Mouse (Mus musculus) liver, embryonic 14.5 days (tissue): ENCODE results near the gene Icam1. TPM values are rescaled to one million over a fixed set of nuclear protein-coding genes. Genes with fewer than 3 reads are reported as not detected.

Experiments used
- ATAC-seq: fragments of 200-750 bp; cut with Nextera tagmentation; 2 replicates; pipeline ENCODE4 v1.8.0; 2017; ENCODE audit warnings: moderate number of reproducible peaks, mild to moderate bottlenecking, moderate library complexity; ENCODE audit not compliant: insufficient read depth
- DNase-seq, 3 experiments: peaks; one replicate each; pipeline ENCODE4 v3.0.0-alpha.2; 2012 to 2013; ENCODE audit warnings: low read depth in 3 of 3, low spot score in 3 of 3
- H3K27ac ChIP-seq: fragments of 300-500 bp; sonication (generic); 2 replicates; pipeline ENCODE4 v1.5.1; 2014; ENCODE audit warnings: moderate library complexity, mild to moderate bottlenecking, control low read depth, inconsistent platforms
- H3K27me3 ChIP-seq: fragments of 300-500 bp; sonication (generic); 2 replicates; pipeline ENCODE4 v1.6.1; 2014; ENCODE audit warnings: mild to moderate bottlenecking, low read length, moderate library complexity; ENCODE audit not compliant: control insufficient read depth, insufficient read depth
- H3K36me3 ChIP-seq: fragments of 300-500 bp; sonication (generic); replicated peaks from 2 replicates; pipeline ENCODE4 v1.6.1; 2014; ENCODE audit warnings: low read depth; ENCODE audit not compliant: control insufficient read depth, insufficient read depth
- H3K4me1 ChIP-seq, 2 experiments: fragments of 200-500 bp in 1 of 2; fragments of 300-500 bp in 1 of 2; sonication (generic) in 1 of 2; replicated peaks; 2 replicates each; pipeline ENCODE4 v1.6.1; 2012 to 2014; ENCODE audit warnings: antibody characterized with exemption in 1 of 2, inconsistent platforms in 1 of 2, low read length in 1 of 2; ENCODE audit not compliant: control insufficient read depth in 2 of 2, insufficient read depth in 2 of 2
- H3K4me2 ChIP-seq: fragments of 300-500 bp; sonication (generic); 2 replicates; pipeline ENCODE4 v1.6.1; 2014; ENCODE audit warnings: low read depth, mild to moderate bottlenecking, control low read depth, moderate library complexity
- H3K4me3 ChIP-seq, 2 experiments: fragments of 200-500 bp in 1 of 2; fragments of 300-500 bp in 1 of 2; sonication (generic) in 1 of 2; 2 replicates each; pipeline ENCODE4 v1.5.1; 2012 to 2014; ENCODE audit warnings: low read depth in 2 of 2, low read length in 2 of 2, mild to moderate bottlenecking in 2 of 2, control low read depth in 1 of 2, inconsistent platforms in 1 of 2, moderate library complexity in 1 of 2; ENCODE audit not compliant: insufficient read depth in 1 of 2
- H3K9ac ChIP-seq: fragments of 300-500 bp; sonication (generic); replicated peaks from 2 replicates; pipeline ENCODE4 v1.6.1; 2014; ENCODE audit warnings: mild to moderate bottlenecking, control low read depth, moderate library complexity
- H3K9me3 ChIP-seq: fragments of 300-500 bp; sonication (generic); 2 replicates; pipeline ENCODE4 v1.6.1; 2016; ENCODE audit warnings: low read length, mixed read lengths; ENCODE audit not compliant: control insufficient read depth
- CTCF ChIP-seq: IDR thresholded peaks from 2 replicates; pipeline ENCODE4 v1.5.1; 2016; ENCODE audit warnings: antibody characterized with exemption, low read depth, control low read depth
- EP300 ChIP-seq: IDR thresholded peaks from 2 replicates; pipeline ENCODE4 v1.6.1; 2016; ENCODE audit warnings: antibody characterized with exemption, low read depth
- WGBS: fragments of 180-500 bp; shearing (Covaris S2); extraction: QIAGEN DNeasy Blood & Tissue Kit; methylation state at CpG from one replicate; pipeline ENCODE4 v1.1.7; 2014; ENCODE audit not compliant: insufficient replicate concordance; 5-methylcytosine and 5-hydroxymethylcytosine counted together
- polyA plus RNA-seq, 2 experiments: library from polyadenylated mRNA; depleted of rRNA in 1 of 2; stranded (reverse) in 1 of 2; unstranded in 1 of 2; fragments of >200 nt; fragmentation: Nextera tagmentation in 1 of 2; extraction: Ambion mirVana in 1 of 2; gene quantifications; 2 replicates each; pipeline versions ENCODE4 v1.2.1 to v1.2.3; 2012 to 2014

Icam1 gene
- polyA plus RNA-seq, 2 experiments: 6.9 to 7.9 TPM

GRCm38 (mm10) chr9:21001651-21002200, 14.1 kb upstream of the Icam1 start:
- Histone ChIP-seq H3K36me3 (no peaks in the 10 kb centered on the region; the same call in 1 of the 2 replicates), H3K4me3 (no peak overlapping the region), H3K4me1 (peaks cover 5 to 8% of the 10 kb centered on the region in 2 experiments; a peak in 3 of 4 replicates), H3K9me3 (no peaks in the 10 kb centered on the region), H3K9ac (no peak overlapping the region), H3K4me2 (peak overlapping the region; percentile 91), H3K27me3 (no peaks in the 10 kb centered on the region), H3K27ac (no peak overlapping the region)
- 65% methylated on average over 6 of the region's 6 CpGs for WGBS
- no peak for TF ChIP-seq EP300
- no peak for TF ChIP-seq CTCF
- DNase-seq (no peak), ATAC-seq (no peak)

GRCm38 (mm10) chr9:21002270-21002626, 13.5 kb upstream of the Icam1 start:
- H3K27ac ChIP-seq: peak overlapping the region; percentile 82
- H3K27me3 ChIP-seq: no peaks in the 10 kb centered on the region
- DNase-seq: no peak
- 10% methylated on average over 7 of the region's 7 CpGs for WGBS
- peaks cover 5 to 8% of the 10 kb centered on the region in 2 experiments; a peak in 3 of 4 replicates for H3K4me1 ChIP-seq
- no peaks in the 10 kb centered on the region; the same call in 1 of the 2 replicates for H3K36me3 ChIP-seq
- TF ChIP-seq EP300 (no peak), CTCF (no peak)
- peak overlapping the region; percentile 61 for H3K9ac ChIP-seq
- no peaks in the 10 kb centered on the region for H3K9me3 ChIP-seq
- peak; percentile 14; the same call in 1 of the 2 replicates for ATAC-seq
- peak overlapping the region; percentile 91 for H3K4me2 ChIP-seq
- peak overlapping the region; percentile 72 to 83 for H3K4me3 ChIP-seq

- Histone ChIP-seq H3K4me3 (peak within 1 kb of the TSS; percentile 72 to 83), H3K27ac (peak within 1 kb of the TSS; percentile 82), H3K4me1 (peaks cover 5% of the 10 kb centered on the region in 2 experiments; a peak in 3 of 4 replicates), H3K9me3 (no peaks in the 10 kb centered on the region), H3K27me3 (no peaks in the 10 kb centered on the region), H3K9ac (peak within 1 kb of the TSS; percentile 61), H3K4me2 (peak within 1 kb of the TSS; percentile 91), H3K36me3 (no peaks in the 10 kb centered on the region; the same call in 1 of the 2 replicates)
- DNase-seq: peak; percentile 74 to 75 (median 74)
- TF ChIP-seq EP300 (no peak), CTCF (0 out of 2 replicates have a peak, but pooled peaks have one; percentile 6)
- peak; percentile 81 for ATAC-seq
- under 1% methylated on average over 72 of the region's 72 CpGs for WGBS
Measured at GRCm38 (mm10) chr9:21002627-21003551, 12.9 kb upstream of the Icam1 start, which contains the start of gene Mrpl4. TSS of gene Mrpl4 (plus strand) at chr9:21002738.

GRCm38 (mm10) chr9:21007313-21007952, 8.4 kb upstream of the Icam1 start:
- no peak for TF ChIP-seq EP300
- no peak for TF ChIP-seq CTCF
- 86% methylated on average over 10 of the region's 10 CpGs for WGBS

More at GRCm38 (mm10) chr9:21007313-21007952, 8.4 kb upstream of the Icam1 start:
- no peaks in the 10 kb centered on the region; the same call in 1 of the 2 replicates for H3K36me3 ChIP-seq
- H3K27ac ChIP-seq: no peak overlapping the region
- no peaks in the 10 kb centered on the region for H3K9me3 ChIP-seq
- H3K27me3 ChIP-seq: no peaks in the 10 kb centered on the region
- ATAC-seq (no peak), DNase-seq (no peak)
- no peak overlapping the region for H3K9ac ChIP-seq
- no peak overlapping the region for H3K4me2 ChIP-seq
- peaks cover 9 to 14% of the 10 kb centered on the region in 2 experiments for H3K4me1 ChIP-seq
- no peak overlapping the region for H3K4me3 ChIP-seq
